Mouse (Mus musculus) forebrain, embryonic 12.5 days (tissue): ENCODE results near the gene Dop1b. TPM values are rescaled to one million over a fixed set of nuclear protein-coding genes. Genes with fewer than 3 reads are reported as not detected.
"Not testable (repeated sequence)": the region's sequence is repeated elsewhere in the genome, so short reads cannot be mapped to it uniquely, and the experiment has no call there.

Source experiments
- ATAC-seq: fragments of 200-750 bp; cut with Nextera tagmentation; 2 replicates; pipeline ENCODE4 v1.8.0; 2017; ENCODE audit warnings: moderate TSS enrichment; ENCODE audit not compliant: low FRiP score
- H3K27ac ChIP-seq: fragments of 300-500 bp; sonication (generic); 2 replicates; pipeline ENCODE4 v1.5.1; 2016; ENCODE audit warnings: mild to moderate bottlenecking
- H3K27me3 ChIP-seq: fragments of 300-500 bp; sonication (generic); 2 replicates; pipeline ENCODE4 v1.6.1; 2016; ENCODE audit warnings: mild to moderate bottlenecking
- H3K36me3 ChIP-seq: fragments of 300-500 bp; sonication (generic); replicated peaks from 2 replicates; pipeline ENCODE4 v1.6.1; 2016; ENCODE audit warnings: mild to moderate bottlenecking
- H3K4me1 ChIP-seq: fragments of 300-500 bp; sonication (generic); 2 replicates; pipeline ENCODE4 v1.6.1; 2016
- H3K4me2 ChIP-seq: fragments of 300-500 bp; sonication (generic); 2 replicates; pipeline ENCODE4 v1.6.1; 2016; ENCODE audit warnings: mild to moderate bottlenecking, moderate library complexity
- H3K4me3 ChIP-seq: fragments of 300-500 bp; sonication (generic); replicated peaks from 2 replicates; pipeline ENCODE4 v1.5.1; 2016; ENCODE audit warnings: mild to moderate bottlenecking
- H3K9ac ChIP-seq: fragments of 300-500 bp; sonication (generic); 2 replicates; pipeline ENCODE4 v1.6.1; 2016; ENCODE audit warnings: mild to moderate bottlenecking
- H3K9me3 ChIP-seq: fragments of 300-500 bp; sonication (generic); 2 replicates; pipeline ENCODE4 v1.6.1; 2016
- WGBS: fragments of 180-500 bp; shearing (Covaris S2); methylation state at CpG from one replicate; pipeline ENCODE4 v1.1.7; 2016; 5-methylcytosine and 5-hydroxymethylcytosine counted together
- polyA plus RNA-seq: library from polyadenylated mRNA; unstranded; fragments of >200 nt; fragmentation: Nextera tagmentation; extraction: Ambion mirVana; gene quantifications from 2 replicates; pipeline ENCODE4 v1.2.1, GENCODE M21; 2016

Dop1b gene
- polyA plus RNA-seq, 1 experiment from 2014 or later = 19.2 TPM

- H3K4me1 ChIP-seq = peaks cover 2% of the 10 kb centered on the region; the same call in 1 of the 2 replicates
- H3K4me2 ChIP-seq = no peak overlapping the region
- no peak overlapping the region for H3K9ac ChIP-seq
- H3K9me3 ChIP-seq = no peaks in the 10 kb centered on the region
- WGBS = 88% methylated on average over 5 of the region's 5 CpGs
- H3K27ac ChIP-seq = no peak overlapping the region
- no peaks in the 10 kb centered on the region for H3K27me3 ChIP-seq
- no peak overlapping the region for H3K4me3 ChIP-seq
- ATAC-seq = no peak
- peaks cover 14% of the 10 kb centered on the region for H3K36me3 ChIP-seq
Measured at GRCm38 (mm10) chr16:93774658-93775057, 63.0 kb downstream of the Dop1b start.

- peaks cover 3% of the 10 kb centered on the region; the same call in 1 of the 2 replicates for H3K36me3 ChIP-seq
- no peaks in the 10 kb centered on the region for H3K27me3 ChIP-seq
- H3K4me2 ChIP-seq = no peak overlapping the region
- H3K4me3 ChIP-seq = no peak overlapping the region
- no peak overlapping the region for H3K27ac ChIP-seq
- 85% methylated on average over 5 of the region's 5 CpGs for WGBS
- no peaks in the 10 kb centered on the region for H3K9me3 ChIP-seq
- H3K4me1 ChIP-seq = no peaks in the 10 kb centered on the region
- ATAC-seq = no peak
- no peak overlapping the region for H3K9ac ChIP-seq
Measured at GRCm38 (mm10) chr16:93776468-93776867, 64.8 kb downstream of the Dop1b start.

GRCm38 (mm10) chr16:93777247-93777999 is 65.7 kb downstream of the Dop1b start:
- Histone ChIP-seq H3K27ac (no peak overlapping the region), H3K9ac (no peak overlapping the region), H3K4me1 (no peaks in the 10 kb centered on the region), H3K4me2 (no peak overlapping the region), H3K36me3 (peaks cover 3% of the 10 kb centered on the region; the same call in 1 of the 2 replicates), H3K4me3 (no peak overlapping the region), H3K9me3 (no peaks in the 10 kb centered on the region), H3K27me3 (no peaks in the 10 kb centered on the region)
- WGBS = 67% methylated on average over 14 of the region's 14 CpGs
- no peak for ATAC-seq

GRCm38 (mm10) chr16:93778393-93778792 is 66.7 kb downstream of the Dop1b start:
- ATAC-seq, H3K36me3 ChIP-seq: not testable (repeated sequence)

GRCm38 (mm10) chr16:93779554-93779953 is 67.8 kb downstream of the Dop1b start:
- H3K27me3 ChIP-seq = no peaks in the 10 kb centered on the region
- H3K9ac ChIP-seq = no peak overlapping the region
- no peak for ATAC-seq
- H3K27ac ChIP-seq = no peak overlapping the region
- H3K4me1 ChIP-seq = no peaks in the 10 kb centered on the region
- H3K4me2 ChIP-seq = no peak overlapping the region
- H3K9me3 ChIP-seq = 0 out of 2 replicates have a peak, but pooled peaks cover 4% of the 10 kb centered on the region
- 88% methylated on average over 4 of the region's 4 CpGs for WGBS
- H3K4me3 ChIP-seq = no peak overlapping the region
- H3K36me3 ChIP-seq = peaks cover 10% of the 10 kb centered on the region

More at GRCm38 (mm10) chr16:93778393-93778792, 66.7 kb downstream of the Dop1b start:
- H3K4me3 ChIP-seq, H3K9me3 ChIP-seq, H3K27ac ChIP-seq, H3K27me3 ChIP-seq, H3K4me2 ChIP-seq, H3K9ac ChIP-seq, H3K4me1 ChIP-seq: not testable (repeated sequence)
- WGBS = 84% methylated on average over 4 of the region's 4 CpGs

- H3K4me3 ChIP-seq = no peak overlapping the region
- H3K4me2 ChIP-seq = no peak overlapping the region
- peaks cover 10% of the 10 kb centered on the region for H3K36me3 ChIP-seq
- no peak for ATAC-seq
- H3K27ac ChIP-seq = no peak overlapping the region
- 65% methylated on average over 14 of the region's 14 CpGs for WGBS
- H3K9me3 ChIP-seq = 0 out of 2 replicates have a peak, but pooled peaks cover 4% of the 10 kb centered on the region
- H3K27me3 ChIP-seq = no peaks in the 10 kb centered on the region
- no peaks in the 10 kb centered on the region for H3K4me1 ChIP-seq
- H3K9ac ChIP-seq = no peak overlapping the region
Measured at GRCm38 (mm10) chr16:93780660-93781479, 69.2 kb downstream of the Dop1b start.

GRCm38 (mm10) chr16:93784175-93784574 is 72.5 kb downstream of the Dop1b start:
- Histone ChIP-seq H3K4me3 (no peak overlapping the region), H3K36me3 (peaks cover 10% of the 10 kb centered on the region; the same call in 1 of the 2 replicates), H3K27me3 (no peaks in the 10 kb centered on the region), H3K9me3 (0 out of 2 replicates have a peak, but pooled peaks cover 4% of the 10 kb centered on the region), H3K4me1 (no peaks in the 10 kb centered on the region), H3K9ac (no peak overlapping the region), H3K4me2 (no peak overlapping the region), H3K27ac (no peak overlapping the region)
- WGBS = 94% methylated on average over 7 of the region's 7 CpGs
- ATAC-seq = no peak

- Histone ChIP-seq H3K9ac (no peak overlapping the region), H3K4me2 (no peak overlapping the region), H3K4me1 (peaks cover 10% of the 10 kb centered on the region), H3K27me3 (no peaks in the 10 kb centered on the region), H3K27ac (no peak overlapping the region), H3K4me3 (no peak overlapping the region), H3K9me3 (0 out of 2 replicates have a peak, but pooled peaks cover 4% of the 10 kb centered on the region), H3K36me3 (peaks cover 10% of the 10 kb centered on the region; the same call in 1 of the 2 replicates)
- 4% methylated on average over 9 of the region's 9 CpGs for WGBS
- ATAC-seq = peak; percentile 82
Measured at GRCm38 (mm10) chr16:93785805-93786204, 74.1 kb downstream of the Dop1b start.

- H3K4me1 ChIP-seq = peaks cover 13% of the 10 kb centered on the region
- no peak overlapping the region for H3K4me3 ChIP-seq
- H3K9ac ChIP-seq = no peak overlapping the region
- no peaks in the 10 kb centered on the region for H3K27me3 ChIP-seq
- no peak overlapping the region for H3K27ac ChIP-seq
- no peak overlapping the region for H3K4me2 ChIP-seq
- WGBS = 86% methylated on average over 4 of the region's 4 CpGs
- ATAC-seq = no peak
- peaks cover 10% of the 10 kb centered on the region; the same call in 1 of the 2 replicates for H3K36me3 ChIP-seq
- 0 out of 2 replicates have a peak, but pooled peaks cover 4% of the 10 kb centered on the region for H3K9me3 ChIP-seq
Measured at GRCm38 (mm10) chr16:93788388-93788787, 76.7 kb downstream of the Dop1b start.

- WGBS = 94% methylated on average over 8 of the region's 8 CpGs
- H3K9ac ChIP-seq = no peak overlapping the region
- H3K4me3 ChIP-seq = no peak overlapping the region
- peaks cover 13% of the 10 kb centered on the region for H3K4me1 ChIP-seq
- 0 out of 2 replicates have a peak, but pooled peaks cover 3% of the 10 kb centered on the region for H3K9me3 ChIP-seq
- no peak for ATAC-seq
- H3K27ac ChIP-seq = no peak overlapping the region
- H3K4me2 ChIP-seq = no peak overlapping the region
- peaks cover 6% of the 10 kb centered on the region; the same call in 1 of the 2 replicates for H3K36me3 ChIP-seq
- no peaks in the 10 kb centered on the region for H3K27me3 ChIP-seq
Measured at GRCm38 (mm10) chr16:93788881-93789280, 77.2 kb downstream of the Dop1b start.

- H3K4me2 ChIP-seq = no peak overlapping the region
- ATAC-seq = no peak
- no peak overlapping the region for H3K9ac ChIP-seq
- WGBS = 27% methylated on average over 5 of the region's 5 CpGs
- H3K27me3 ChIP-seq = no peaks in the 10 kb centered on the region
- H3K4me1 ChIP-seq = peaks cover 13% of the 10 kb centered on the region
- no peak overlapping the region for H3K4me3 ChIP-seq
- H3K27ac ChIP-seq = 0 out of 2 replicates have a peak overlapping the region, but pooled peaks have one; percentile 2
- H3K36me3 ChIP-seq = no peaks in the 10 kb centered on the region; the same call in 1 of the 2 replicates
- no peaks in the 10 kb centered on the region for H3K9me3 ChIP-seq
Measured at GRCm38 (mm10) chr16:93789971-93790755, 78.5 kb downstream of the Dop1b start.
